Comparison of ENCODE assay signal across 7 mouse cellular contexts in genomic region chr5:143165508-143166070, GRCm38 (mm10). TPM values are rescaled to one million over a fixed set of nuclear protein-coding genes. Genes with fewer than 3 reads are reported as not detected.
DNase-seq lines count a peak whose midpoint lies in the region; ATAC-seq and TF ChIP-seq lines count a peak whose summit lies in the region.

No protein-coding gene starts in this region.

- peak; percentile 90 for DNase-seq in ES-CJ7 (ENCODE audit: low read depth, low spot score)
- peak; percentile 46 for DNase-seq in c-Kit-positive CD71-positive TER-119-positive erythroid progenitor cells, embryonic 14.5 days (ENCODE audit: low spot score)
- DNase-seq in kidney, postnatal 0 days (ENCODE audit: low spot score) = peak; percentile 41
- no peak for DNase-seq in adrenal gland, adult 2 months
- no peak for DNase-seq in cerebellum, postnatal 14 days

- ATAC-seq in kidney, postnatal 0 days (replicated peaks; ENCODE audit: low FRiP score, low read depth) = peak; percentile 82
- ATAC-seq in megakaryocyte, adult 5-6 weeks (ENCODE audit: poor library complexity, severe bottlenecking) = peak; percentile 70
- ATAC-seq in midbrain, embryonic 16.5 days = no peak

- peak; percentile 23; the same call in 1 of the 2 replicates for TF ChIP-seq CTCF in kidney, postnatal 0 days (IDR thresholded peaks at IDR 0.05; ENCODE audit: low read depth)

- no peaks in the 10 kb centered on the region for H3K36me3 ChIP-seq in kidney, postnatal 0 days (ENCODE audit: insufficient read depth, low read length)
- H3K36me3 ChIP-seq in midbrain, embryonic 16.5 days (ENCODE audit: control insufficient read depth, insufficient read depth, low read length) = no peaks in the 10 kb centered on the region

- no peak overlapping the region for H3K4me3 ChIP-seq in kidney, postnatal 0 days (replicated peaks; ENCODE audit: low read depth, low read length)
- H3K4me3 ChIP-seq in midbrain, embryonic 16.5 days (ENCODE audit: low read depth, low read length) = no peak overlapping the region

- no peak overlapping the region for H3K27ac ChIP-seq in kidney, postnatal 0 days
- no peak overlapping the region for H3K27ac ChIP-seq in midbrain, embryonic 16.5 days (ENCODE audit: low read length)

- no peaks in the 10 kb centered on the region for H3K9me3 ChIP-seq in kidney, postnatal 0 days (replicated peaks; ENCODE audit: low read length)
- no peaks in the 10 kb centered on the region for H3K9me3 ChIP-seq in midbrain, embryonic 16.5 days (replicated peaks; ENCODE audit: control insufficient read depth, low read length, poor library complexity, severe bottlenecking)

- 13% methylated on average over 18 of the region's 18 CpGs for WGBS in kidney, postnatal 0 days
- WGBS in midbrain, embryonic 16.5 days = 16% methylated on average over 18 of the region's 18 CpGs

- peak overlapping the region; percentile 44 for H3K4me2 ChIP-seq in kidney, postnatal 0 days (ENCODE audit: low read length)
- no peak overlapping the region for H3K4me2 ChIP-seq in midbrain, embryonic 16.5 days (ENCODE audit: low read length)

- H3K27me3 ChIP-seq in kidney, postnatal 0 days (ENCODE audit: insufficient read depth, low read length) = no peaks in the 10 kb centered on the region
- H3K27me3 ChIP-seq in midbrain, embryonic 16.5 days (ENCODE audit: control insufficient read depth, insufficient read depth, low read depth, low read length) = no peaks in the 10 kb centered on the region

- no peak overlapping the region for H3K9ac ChIP-seq in kidney, postnatal 0 days (ENCODE audit: low read depth, low read length)
- no peak overlapping the region for H3K9ac ChIP-seq in midbrain, embryonic 16.5 days (ENCODE audit: low read depth, low read length)

- no peaks in the 10 kb centered on the region for H3K4me1 ChIP-seq in kidney, postnatal 0 days (replicated peaks; ENCODE audit: insufficient read depth, low read length)
- no peaks in the 10 kb centered on the region for H3K4me1 ChIP-seq in midbrain, embryonic 16.5 days (ENCODE audit: control insufficient read depth, insufficient read depth, low read length)

RNA-seq across cellular contexts. Expression of gene Rbak, which starts 15.0 kb away (rescaled TPM):
- 6.6 and 7.8 TPM in 2 replicates for polyA plus RNA-seq in kidney, postnatal 0 days (2015; fragmentation: Nextera tagmentation; extraction: Ambion mirVana)
- total RNA-seq in megakaryocyte, adult 5-6 weeks (2015) = 3.8 and 5.1 TPM in 2 replicates
- total RNA-seq in megakaryocyte, adult 5-6 weeks (2017) = 6.6 and 8.7 TPM in 2 replicates
- total RNA-seq in adrenal gland, adult 2 months (2021) = 10 to 100 TPM in 1 of 2 experiments, 1 to 10 TPM in 1; 8.9 to 12.8 TPM
- 3.7 and 5.9 TPM in 2 replicates for polyA plus RNA-seq in adrenal gland, adult 2 months (2012; rRNA removed)
- 11.6 and 12.5 TPM in 2 replicates for polyA plus RNA-seq in midbrain, embryonic 16.5 days (2015; fragmentation: Nextera tagmentation; extraction: Ambion mirVana)

RNA-seq across cellular contexts. Expression of gene Spdye4b, which starts 15.2 kb away (rescaled TPM):
- polyA plus RNA-seq in kidney, postnatal 0 days (2015; fragmentation: Nextera tagmentation; extraction: Ambion mirVana) = not detected in 2 replicates
- total RNA-seq in megakaryocyte, adult 5-6 weeks (2015) = not detected in 2 replicates
- total RNA-seq in megakaryocyte, adult 5-6 weeks (2017) = not detected in 2 replicates
- total RNA-seq in adrenal gland, adult 2 months (2021) = not detected
- polyA plus RNA-seq in adrenal gland, adult 2 months (2012; rRNA removed) = not detected in 2 replicates
- polyA plus RNA-seq in midbrain, embryonic 16.5 days (2015; fragmentation: Nextera tagmentation; extraction: Ambion mirVana) = not detected in 2 replicates

RNA-seq across cellular contexts. Expression of gene Olfr718-ps1, which starts 18.2 kb away (rescaled TPM):
- polyA plus RNA-seq in kidney, postnatal 0 days (2015; fragmentation: Nextera tagmentation; extraction: Ambion mirVana) = not detected in 2 replicates
- not detected in 2 replicates for total RNA-seq in megakaryocyte, adult 5-6 weeks (2015)
- not detected in 2 replicates for total RNA-seq in megakaryocyte, adult 5-6 weeks (2017)
- not detected for total RNA-seq in adrenal gland, adult 2 months (2021)
- not detected in 2 replicates for polyA plus RNA-seq in adrenal gland, adult 2 months (2012; rRNA removed)
- not detected in 2 replicates for polyA plus RNA-seq in midbrain, embryonic 16.5 days (2015; fragmentation: Nextera tagmentation; extraction: Ambion mirVana)

RNA-seq across cellular contexts. Expression of gene Rnf216, which starts 52.8 kb away (rescaled TPM):
- polyA plus RNA-seq in kidney, postnatal 0 days (2015; fragmentation: Nextera tagmentation; extraction: Ambion mirVana) = 29.9 and 30.2 TPM in 2 replicates
- total RNA-seq in megakaryocyte, adult 5-6 weeks (2015) = 37.2 and 44.1 TPM in 2 replicates
- 38.1 and 57.9 TPM in 2 replicates for total RNA-seq in megakaryocyte, adult 5-6 weeks (2017)
- total RNA-seq in adrenal gland, adult 2 months (2021) = 10 to 100 TPM; 37.5 to 50.4 TPM
- polyA plus RNA-seq in adrenal gland, adult 2 months (2012; rRNA removed) = 40.3 and 47.6 TPM in 2 replicates
- polyA plus RNA-seq in midbrain, embryonic 16.5 days (2015; fragmentation: Nextera tagmentation; extraction: Ambion mirVana) = 28.9 and 34.4 TPM in 2 replicates

Comparison
In these comparisons a context has a peak if more than half of its experiments do, and no peak if none do; other contexts are left out.
1. DNase-seq: peak in ES-CJ7 (single experiment), c-Kit-positive CD71-positive TER-119-positive erythroid progenitor cells, embryonic 14.5 days (single experiment) and kidney, postnatal 0 days (single experiment); none in adrenal gland, adult 2 months (single experiment) and cerebellum, postnatal 14 days (0 of 2).